Mouse (Mus musculus): Measurements from ENCODE around the gene Vti1a. TPM values are rescaled to one million over a fixed set of nuclear protein-coding genes. Genes with fewer than 3 reads are reported as not detected.

Vti1a gene
- polyA plus RNA-seq, 1 experiment from 2014 or later: 28.4 TPM

DNA sequence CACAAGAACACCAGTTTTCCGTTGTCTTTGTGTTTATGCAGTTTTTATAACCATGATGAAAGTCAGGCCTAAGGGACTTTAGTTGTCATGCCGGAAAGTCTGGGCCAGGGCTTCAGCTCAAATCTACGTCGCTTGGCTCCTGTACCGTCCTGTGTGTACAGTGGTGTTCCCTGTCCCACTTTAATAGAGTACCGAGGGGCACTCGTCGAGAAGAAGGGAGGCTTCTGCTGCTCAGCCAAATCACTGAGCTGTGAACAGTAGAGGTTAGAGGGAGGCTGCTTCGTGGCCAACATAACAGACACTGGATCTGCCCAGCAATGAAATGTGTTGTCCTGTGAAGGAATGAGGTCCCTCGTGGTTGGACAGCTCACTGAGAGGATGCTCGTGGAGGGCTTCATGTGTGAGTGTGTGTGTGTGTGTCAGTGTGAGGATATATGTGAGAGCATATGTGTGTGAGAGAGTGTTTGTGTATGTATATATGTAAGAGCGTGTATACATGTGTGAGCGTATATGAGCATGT, 230.0 kb downstream of the Vti1a start:
- Histone ChIP-seq H3K9ac (ENCODE audit: low read length) (no peak overlapping the region), H3K36me3 (ENCODE audit: control insufficient read depth, insufficient read depth, low read length) (no peaks in the 10 kb centered on the region), H3K4me1 (replicated peaks; ENCODE audit: control insufficient read depth, insufficient read depth, low read length) (peaks cover 6% of the 10 kb centered on the region; the same call in 1 of the 2 replicates), H3K4me2 (ENCODE audit: low read depth, low read length, severe bottlenecking) (no peak overlapping the region), H3K27ac (ENCODE audit: low read depth, low read length) (no peak overlapping the region), H3K4me3 (ENCODE audit: low read depth, low read length) (no peak overlapping the region), H3K9me3 (ENCODE audit: control insufficient read depth, low read length) (no peaks in the 10 kb centered on the region), H3K27me3 (ENCODE audit: control insufficient read depth, insufficient read depth, low read length) (peaks cover 7% of the 10 kb centered on the region; the same call in 1 of the 2 replicates)
- 87% methylated on average over 13 of the region's 13 CpGs for WGBS
- no peak for ATAC-seq (replicated peaks; ENCODE audit: low FRiP score)
- DNase-seq (ENCODE audit: low spot score): no peak

DNA sequence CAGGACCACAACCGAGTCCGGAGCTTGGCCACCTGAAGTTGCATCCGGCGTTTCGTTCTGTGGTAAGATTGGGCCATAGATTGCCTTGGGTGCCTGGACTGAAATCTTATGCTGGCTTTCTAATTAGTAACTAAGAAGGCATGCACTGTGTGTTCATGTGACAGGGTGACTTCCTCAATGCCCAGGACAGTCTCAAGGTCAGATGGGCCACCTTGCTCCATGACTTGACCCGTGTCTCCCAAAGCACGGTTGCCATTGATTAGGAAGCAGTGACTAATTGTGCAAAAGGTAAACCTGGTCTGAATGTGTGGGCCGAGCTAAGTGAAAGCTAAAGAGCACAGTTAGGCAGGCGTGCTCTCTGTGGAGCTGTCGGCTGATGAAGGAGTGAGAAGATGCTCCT, 232.1 kb downstream of the Vti1a start:
- Histone ChIP-seq H3K27me3 (ENCODE audit: control insufficient read depth, insufficient read depth, low read length) (peaks cover 9% of the 10 kb centered on the region; the same call in 1 of the 2 replicates), H3K27ac (ENCODE audit: low read depth, low read length) (no peak overlapping the region), H3K9me3 (ENCODE audit: control insufficient read depth, low read length) (no peaks in the 10 kb centered on the region), H3K4me3 (ENCODE audit: low read depth, low read length) (no peak overlapping the region), H3K4me1 (replicated peaks; ENCODE audit: control insufficient read depth, insufficient read depth, low read length) (peaks cover 3% of the 10 kb centered on the region; the same call in 1 of the 2 replicates), H3K4me2 (ENCODE audit: low read depth, low read length, severe bottlenecking) (no peak overlapping the region), H3K36me3 (ENCODE audit: control insufficient read depth, insufficient read depth, low read length) (no peaks in the 10 kb centered on the region), H3K9ac (ENCODE audit: low read length) (no peak overlapping the region)
- 95% methylated on average over 10 of the region's 10 CpGs for WGBS
- no peak for DNase-seq (ENCODE audit: low spot score)
- no peak for ATAC-seq (replicated peaks; ENCODE audit: low FRiP score)

DNA sequence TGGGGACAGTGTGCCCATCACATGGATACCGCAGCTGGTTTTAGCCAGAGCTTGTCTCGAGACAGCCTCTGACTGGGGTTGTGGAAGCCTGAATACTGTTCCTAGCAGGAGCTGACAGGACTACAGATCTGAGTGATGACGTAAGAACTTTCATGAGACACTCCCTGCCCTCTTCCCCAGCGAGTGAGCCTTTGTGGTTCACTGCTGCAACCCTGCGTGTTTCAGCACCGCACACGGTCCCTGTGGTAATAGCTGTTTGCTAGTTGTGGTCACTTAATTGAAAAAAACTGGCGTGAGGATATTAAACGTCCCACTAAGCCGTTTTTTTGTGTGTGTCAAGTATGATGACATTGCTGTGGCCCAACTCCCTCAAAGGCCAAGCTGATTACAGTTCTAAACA, 232.6 kb downstream of the Vti1a start:
- no peak for ATAC-seq (replicated peaks; ENCODE audit: low FRiP score)
- Histone ChIP-seq H3K27me3 (ENCODE audit: control insufficient read depth, insufficient read depth, low read length) (peaks cover 12% of the 10 kb centered on the region), H3K9me3 (ENCODE audit: control insufficient read depth, low read length) (no peaks in the 10 kb centered on the region), H3K4me2 (ENCODE audit: low read depth, low read length, severe bottlenecking) (no peak overlapping the region), H3K4me3 (ENCODE audit: low read depth, low read length) (no peak overlapping the region), H3K36me3 (ENCODE audit: control insufficient read depth, insufficient read depth, low read length) (no peaks in the 10 kb centered on the region), H3K9ac (ENCODE audit: low read length) (no peak overlapping the region), H3K27ac (ENCODE audit: low read depth, low read length) (no peak overlapping the region), H3K4me1 (replicated peaks; ENCODE audit: control insufficient read depth, insufficient read depth, low read length) (0 out of 2 replicates have a peak, but pooled peaks cover 2% of the 10 kb centered on the region)
- no peak for DNase-seq (ENCODE audit: low spot score)
- WGBS: 85% methylated on average over 10 of the region's 10 CpGs

GRCm38 (mm10) chr19:55550176-55550575, 234.1 kb downstream of the Vti1a start:
- no peak for DNase-seq (ENCODE audit: low spot score)
- H3K9ac ChIP-seq (ENCODE audit: low read length): no peak overlapping the region
- H3K9me3 ChIP-seq (ENCODE audit: control insufficient read depth, low read length): no peaks in the 10 kb centered on the region
- no peak overlapping the region for H3K27ac ChIP-seq (ENCODE audit: low read depth, low read length)
- ATAC-seq (replicated peaks; ENCODE audit: low FRiP score): no peak
- H3K27me3 ChIP-seq (ENCODE audit: control insufficient read depth, insufficient read depth, low read length): peaks cover 17% of the 10 kb centered on the region
- H3K4me1 ChIP-seq (replicated peaks; ENCODE audit: control insufficient read depth, insufficient read depth, low read length): peaks cover 8% of the 10 kb centered on the region; the same call in 1 of the 2 replicates
- no peak overlapping the region for H3K4me2 ChIP-seq (ENCODE audit: low read depth, low read length, severe bottlenecking)
- no peak overlapping the region for H3K4me3 ChIP-seq (ENCODE audit: low read depth, low read length)
- H3K36me3 ChIP-seq (ENCODE audit: control insufficient read depth, insufficient read depth, low read length): no peaks in the 10 kb centered on the region
- 79% methylated on average over 6 of the region's 6 CpGs for WGBS

DNA sequence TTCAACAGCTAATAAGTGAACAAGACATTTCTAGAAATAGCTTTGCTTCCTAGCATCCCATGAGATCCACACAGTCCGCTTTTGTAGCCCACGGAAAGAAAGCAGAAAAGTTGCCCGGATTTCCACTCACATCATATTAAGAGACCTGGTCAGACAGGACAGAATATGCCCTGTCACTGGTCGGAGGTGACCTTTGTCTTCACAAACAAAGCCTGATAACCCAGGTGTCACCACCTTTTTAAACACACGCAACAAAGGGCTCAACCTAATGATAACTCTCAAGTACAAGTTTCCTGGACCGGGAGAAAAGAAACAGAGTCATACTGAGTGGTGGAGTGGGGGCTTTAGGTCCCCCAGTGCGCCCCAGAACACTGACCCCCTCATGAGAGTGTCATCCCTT, 236.2 kb downstream of the Vti1a start:
- no peak overlapping the region for H3K4me2 ChIP-seq (ENCODE audit: low read depth, low read length, severe bottlenecking)
- DNase-seq (ENCODE audit: low spot score) (no peak), ATAC-seq (replicated peaks; ENCODE audit: low FRiP score) (no peak)
- no peak overlapping the region for H3K9ac ChIP-seq (ENCODE audit: low read length)
- peaks cover 16% of the 10 kb centered on the region for H3K4me1 ChIP-seq (replicated peaks; ENCODE audit: control insufficient read depth, insufficient read depth, low read length)
- 78% methylated on average over 7 of the region's 7 CpGs for WGBS
- no peaks in the 10 kb centered on the region for H3K36me3 ChIP-seq (ENCODE audit: control insufficient read depth, insufficient read depth, low read length)
- H3K27ac ChIP-seq (ENCODE audit: low read depth, low read length): no peak overlapping the region
- H3K9me3 ChIP-seq (ENCODE audit: control insufficient read depth, low read length): no peaks in the 10 kb centered on the region
- H3K27me3 ChIP-seq (ENCODE audit: control insufficient read depth, insufficient read depth, low read length): peaks cover 14% of the 10 kb centered on the region
- H3K4me3 ChIP-seq (ENCODE audit: low read depth, low read length): no peak overlapping the region

- Histone ChIP-seq H3K27me3 (ENCODE audit: control insufficient read depth, insufficient read depth, low read length) (peaks cover 12% of the 10 kb centered on the region), H3K4me3 (ENCODE audit: low read depth, low read length) (no peak overlapping the region), H3K36me3 (ENCODE audit: control insufficient read depth, insufficient read depth, low read length) (no peaks in the 10 kb centered on the region), H3K27ac (ENCODE audit: low read depth, low read length) (no peak overlapping the region), H3K9ac (ENCODE audit: low read length) (no peak overlapping the region), H3K9me3 (ENCODE audit: control insufficient read depth, low read length) (no peaks in the 10 kb centered on the region), H3K4me1 (replicated peaks; ENCODE audit: control insufficient read depth, insufficient read depth, low read length) (peaks cover 16% of the 10 kb centered on the region), H3K4me2 (ENCODE audit: low read depth, low read length, severe bottlenecking) (no peak overlapping the region)
- ATAC-seq (replicated peaks; ENCODE audit: low FRiP score) (no peak), DNase-seq (ENCODE audit: low spot score) (no peak)
- WGBS: 50% methylated on average over 7 of the region's 7 CpGs
Measured at GRCm38 (mm10) chr19:55552861-55553260, 236.8 kb downstream of the Vti1a start.

- no peak overlapping the region for H3K4me2 ChIP-seq (ENCODE audit: low read depth, low read length, severe bottlenecking)
- H3K9ac ChIP-seq (ENCODE audit: low read length): no peak overlapping the region
- H3K4me3 ChIP-seq (ENCODE audit: low read depth, low read length): no peak overlapping the region
- WGBS: 50% methylated on average over 5 of the region's 5 CpGs
- H3K27ac ChIP-seq (ENCODE audit: low read depth, low read length): no peak overlapping the region
- H3K9me3 ChIP-seq (ENCODE audit: control insufficient read depth, low read length): no peaks in the 10 kb centered on the region
- no peaks in the 10 kb centered on the region for H3K36me3 ChIP-seq (ENCODE audit: control insufficient read depth, insufficient read depth, low read length)
- DNase-seq (ENCODE audit: low spot score) (peak; percentile 45), ATAC-seq (replicated peaks; ENCODE audit: low FRiP score) (no peak)
- H3K4me1 ChIP-seq (replicated peaks; ENCODE audit: control insufficient read depth, insufficient read depth, low read length): peaks cover 16% of the 10 kb centered on the region
- peaks cover 12% of the 10 kb centered on the region for H3K27me3 ChIP-seq (ENCODE audit: control insufficient read depth, insufficient read depth, low read length)
Measured at GRCm38 (mm10) chr19:55554295-55554694, 238.2 kb downstream of the Vti1a start.

DNA sequence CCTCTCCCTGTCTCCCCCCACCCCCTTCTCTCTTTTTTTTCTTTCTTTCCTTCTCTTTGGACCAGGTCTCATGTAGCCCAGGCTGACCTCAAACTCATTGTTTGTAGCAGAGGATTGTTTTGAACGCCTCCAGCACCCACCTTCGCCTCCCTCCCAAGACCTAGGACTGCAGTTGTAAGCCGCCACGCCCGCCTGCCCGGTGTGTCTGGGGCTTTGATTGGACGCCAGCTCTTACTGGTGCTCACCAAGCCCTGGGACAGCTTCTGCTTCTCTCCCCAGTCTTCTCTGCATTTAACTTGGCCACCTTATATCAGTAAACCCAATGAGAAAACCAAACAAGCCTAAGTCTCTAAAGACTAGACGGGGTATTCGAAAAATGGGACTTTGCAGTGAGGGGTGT, 238.6 kb downstream of the Vti1a start:
- ATAC-seq (replicated peaks; ENCODE audit: low FRiP score) (no peak), DNase-seq (ENCODE audit: low spot score) (no peak)
- Histone ChIP-seq H3K4me1 (replicated peaks; ENCODE audit: control insufficient read depth, insufficient read depth, low read length) (peaks cover 16% of the 10 kb centered on the region), H3K9ac (ENCODE audit: low read length) (no peak overlapping the region), H3K36me3 (ENCODE audit: control insufficient read depth, insufficient read depth, low read length) (no peaks in the 10 kb centered on the region), H3K27me3 (ENCODE audit: control insufficient read depth, insufficient read depth, low read length) (peaks cover 13% of the 10 kb centered on the region), H3K4me2 (ENCODE audit: low read depth, low read length, severe bottlenecking) (no peak overlapping the region), H3K4me3 (ENCODE audit: low read depth, low read length) (no peak overlapping the region), H3K27ac (ENCODE audit: low read depth, low read length) (no peak overlapping the region), H3K9me3 (ENCODE audit: control insufficient read depth, low read length) (no peaks in the 10 kb centered on the region)
- WGBS: 45% methylated on average over 9 of the region's 9 CpGs

Data from forebrain, embryonic 11.5 days (tissue).